Mouse (Mus musculus): Measurements from ENCODE around the gene Fhit. TPM values are rescaled to one million over a fixed set of nuclear protein-coding genes. Genes with fewer than 3 reads are reported as not detected.

Gene Fhit
- polyA plus RNA-seq, 1 experiment from 2014 or later = 1.0 TPM

- Histone ChIP-seq H3K4me3 (ENCODE audit: inconsistent target) (no peak overlapping the region), H3K27ac (no peak overlapping the region), H3K79me2 (ENCODE audit: inconsistent target) (no peaks in the 10 kb centered on the region), H3K36me3 (ENCODE audit: inconsistent target) (no peaks in the 10 kb centered on the region)
- 71% methylated on average over 2 of the region's 2 CpGs for WGBS (ENCODE audit: missing documents)
These were observed 613.2 kb downstream of the Fhit start for GRCm38 (mm10) chr14:10548632-10549031.

GRCm38 (mm10) chr14:10545916-10546315 is 615.9 kb downstream of the Fhit start:
- WGBS (ENCODE audit: missing documents) = 76% methylated on average over 3 of the region's 3 CpGs

GRCm38 (mm10) chr14:10534862-10535261 is 627.0 kb downstream of the Fhit start:
- no peaks in the 10 kb centered on the region for H3K79me2 ChIP-seq (ENCODE audit: inconsistent target)
- H3K36me3 ChIP-seq (ENCODE audit: inconsistent target) = no peaks in the 10 kb centered on the region
- no peak overlapping the region for H3K27ac ChIP-seq
- H3K4me3 ChIP-seq (ENCODE audit: inconsistent target) = no peak overlapping the region
- WGBS (ENCODE audit: missing documents) = 24% methylated on average over 2 of the region's 2 CpGs

More at GRCm38 (mm10) chr14:10545916-10546315, 615.9 kb downstream of the Fhit start:
- no peaks in the 10 kb centered on the region for H3K36me3 ChIP-seq (ENCODE audit: inconsistent target)
- no peaks in the 10 kb centered on the region for H3K79me2 ChIP-seq (ENCODE audit: inconsistent target)
- H3K27ac ChIP-seq = no peak overlapping the region
- no peak overlapping the region for H3K4me3 ChIP-seq (ENCODE audit: inconsistent target)

- Histone ChIP-seq H3K79me2 (ENCODE audit: inconsistent target) (no peaks in the 10 kb centered on the region), H3K36me3 (ENCODE audit: inconsistent target) (no peaks in the 10 kb centered on the region), H3K27ac (no peak overlapping the region), H3K4me3 (ENCODE audit: inconsistent target) (no peak overlapping the region)
- 86% methylated on average over 8 of the region's 8 CpGs for WGBS (ENCODE audit: missing documents)
These were observed 629.9 kb downstream of the Fhit start for GRCm38 (mm10) chr14:10531748-10532500.

- no peak overlapping the region for H3K4me3 ChIP-seq (ENCODE audit: inconsistent target)
- 43% methylated on average over 2 of the region's 2 CpGs for WGBS (ENCODE audit: missing documents)
- H3K79me2 ChIP-seq (ENCODE audit: inconsistent target) = no peaks in the 10 kb centered on the region
- H3K36me3 ChIP-seq (ENCODE audit: inconsistent target) = no peaks in the 10 kb centered on the region
- no peak overlapping the region for H3K27ac ChIP-seq
These were observed 635.0 kb downstream of the Fhit start for GRCm38 (mm10) chr14:10526800-10527199.

- Histone ChIP-seq H3K36me3 (ENCODE audit: inconsistent target) (no peaks in the 10 kb centered on the region), H3K27ac (no peak overlapping the region), H3K79me2 (ENCODE audit: inconsistent target) (no peaks in the 10 kb centered on the region), H3K4me3 (ENCODE audit: inconsistent target) (no peak overlapping the region)
- 99% methylated on average over 4 of the region's 4 CpGs for WGBS (ENCODE audit: missing documents)
These were observed 636.0 kb downstream of the Fhit start for GRCm38 (mm10) chr14:10525786-10526185.

- H3K4me3 ChIP-seq (ENCODE audit: inconsistent target) = no peak overlapping the region
- H3K79me2 ChIP-seq (ENCODE audit: inconsistent target) = no peaks in the 10 kb centered on the region
These were observed 647.8 kb downstream of the Fhit start for GRCm38 (mm10) chr14:10514026-10514425.

GRCm38 (mm10) chr14:10509252-10509651 is 652.6 kb downstream of the Fhit start:
- no peaks in the 10 kb centered on the region for H3K36me3 ChIP-seq (ENCODE audit: inconsistent target)
- H3K27ac ChIP-seq = no peak overlapping the region
- no peak overlapping the region for H3K4me3 ChIP-seq (ENCODE audit: inconsistent target)
- H3K79me2 ChIP-seq (ENCODE audit: inconsistent target) = no peaks in the 10 kb centered on the region

More at GRCm38 (mm10) chr14:10514026-10514425, 647.8 kb downstream of the Fhit start:
- H3K36me3 ChIP-seq (ENCODE audit: inconsistent target) = no peaks in the 10 kb centered on the region
- no peak overlapping the region for H3K27ac ChIP-seq

GRCm38 (mm10) chr14:10507560-10507959 is 654.3 kb downstream of the Fhit start:
- Histone ChIP-seq H3K4me3 (ENCODE audit: inconsistent target) (no peak overlapping the region), H3K27ac (no peak overlapping the region), H3K79me2 (ENCODE audit: inconsistent target) (no peaks in the 10 kb centered on the region), H3K36me3 (ENCODE audit: inconsistent target) (no peaks in the 10 kb centered on the region)
- 94% methylated on average over 1 of the region's 1 CpGs for WGBS (ENCODE audit: missing documents)

- H3K79me2 ChIP-seq (ENCODE audit: inconsistent target) = no peaks in the 10 kb centered on the region
- 92% methylated on average over 3 of the region's 3 CpGs for WGBS (ENCODE audit: missing documents)
- no peaks in the 10 kb centered on the region for H3K36me3 ChIP-seq (ENCODE audit: inconsistent target)
- H3K4me3 ChIP-seq (ENCODE audit: inconsistent target) = no peak overlapping the region
- H3K27ac ChIP-seq = no peak overlapping the region
These were observed 676.0 kb downstream of the Fhit start for GRCm38 (mm10) chr14:10485798-10486197.

- no peaks in the 10 kb centered on the region for H3K36me3 ChIP-seq (ENCODE audit: inconsistent target)
- H3K27ac ChIP-seq = no peak overlapping the region
- WGBS (ENCODE audit: missing documents) = 82% methylated on average over 3 of the region's 3 CpGs
- H3K79me2 ChIP-seq (ENCODE audit: inconsistent target) = no peaks in the 10 kb centered on the region
- H3K4me3 ChIP-seq (ENCODE audit: inconsistent target) = no peak overlapping the region
These were observed 678.8 kb downstream of the Fhit start for GRCm38 (mm10) chr14:10482851-10483613.

- H3K27ac ChIP-seq = no peak overlapping the region
- H3K4me3 ChIP-seq (ENCODE audit: inconsistent target) = no peak overlapping the region
- no peaks in the 10 kb centered on the region for H3K36me3 ChIP-seq (ENCODE audit: inconsistent target)
- WGBS (ENCODE audit: missing documents) = 85% methylated on average over 2 of the region's 2 CpGs
- H3K79me2 ChIP-seq (ENCODE audit: inconsistent target) = no peaks in the 10 kb centered on the region
These were observed 680.5 kb downstream of the Fhit start for GRCm38 (mm10) chr14:10481370-10481769.

GRCm38 (mm10) chr14:10480681-10481080 is 681.2 kb downstream of the Fhit start:
- no peak overlapping the region for H3K27ac ChIP-seq
- H3K79me2 ChIP-seq (ENCODE audit: inconsistent target) = no peaks in the 10 kb centered on the region
- WGBS (ENCODE audit: missing documents) = 93% methylated on average over 1 of the region's 1 CpGs
- no peak overlapping the region for H3K4me3 ChIP-seq (ENCODE audit: inconsistent target)
- no peaks in the 10 kb centered on the region for H3K36me3 ChIP-seq (ENCODE audit: inconsistent target)

- Histone ChIP-seq H3K36me3 (ENCODE audit: inconsistent target) (no peaks in the 10 kb centered on the region), H3K4me3 (ENCODE audit: inconsistent target) (peak overlapping the region; percentile 25), H3K27ac (peak overlapping the region; percentile 70), H3K79me2 (ENCODE audit: inconsistent target) (no peaks in the 10 kb centered on the region)
- WGBS (ENCODE audit: missing documents) = 2% methylated on average over 14 of the region's 14 CpGs
These were observed 708.6 kb downstream of the Fhit start for GRCm38 (mm10) chr14:10453001-10453861.

Measured in macrophage (primary cell).